Mouse (Mus musculus) gastrocnemius, adult 18-20 months (tissue): ENCODE results near the gene Uvrag. TPM values are rescaled to one million over a fixed set of nuclear protein-coding genes. Genes with fewer than 3 reads are reported as not detected.

Experiments
- DNase-seq: peaks from one replicate; pipeline ENCODE4 v3.0.0; 2021; ENCODE audit warnings: low spot score
- total RNA-seq, 2 experiments: library from RNA; stranded (reverse); gene quantifications; 2 replicates each; pipeline ENCODE4 v1.2.3; 2021

Gene Uvrag
- total RNA-seq, 2 experiments from 2014 or later, result 7.0 to 10.0 TPM

DNA sequence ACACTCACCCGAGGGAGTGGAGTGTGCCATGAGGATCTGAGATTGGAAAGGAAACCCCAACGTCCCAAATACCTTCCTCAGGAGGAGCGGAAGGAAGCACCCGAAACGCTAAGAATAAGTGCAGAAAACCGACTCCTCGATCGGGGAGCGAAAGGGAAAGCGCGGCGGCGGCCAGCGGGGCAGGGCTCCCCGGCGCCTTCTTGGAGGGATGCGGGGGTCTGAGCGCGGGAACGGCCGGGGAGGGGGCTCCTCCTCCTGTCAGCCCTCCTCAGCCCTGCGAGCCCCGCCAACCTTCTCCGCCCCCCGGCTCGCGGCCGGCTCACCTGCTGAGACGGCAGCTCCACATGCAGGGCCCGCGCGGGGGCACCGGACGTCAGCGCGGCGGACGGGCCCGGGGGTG, 430 bp downstream of the Uvrag start:
- DNase-seq, result no peak

DNA sequence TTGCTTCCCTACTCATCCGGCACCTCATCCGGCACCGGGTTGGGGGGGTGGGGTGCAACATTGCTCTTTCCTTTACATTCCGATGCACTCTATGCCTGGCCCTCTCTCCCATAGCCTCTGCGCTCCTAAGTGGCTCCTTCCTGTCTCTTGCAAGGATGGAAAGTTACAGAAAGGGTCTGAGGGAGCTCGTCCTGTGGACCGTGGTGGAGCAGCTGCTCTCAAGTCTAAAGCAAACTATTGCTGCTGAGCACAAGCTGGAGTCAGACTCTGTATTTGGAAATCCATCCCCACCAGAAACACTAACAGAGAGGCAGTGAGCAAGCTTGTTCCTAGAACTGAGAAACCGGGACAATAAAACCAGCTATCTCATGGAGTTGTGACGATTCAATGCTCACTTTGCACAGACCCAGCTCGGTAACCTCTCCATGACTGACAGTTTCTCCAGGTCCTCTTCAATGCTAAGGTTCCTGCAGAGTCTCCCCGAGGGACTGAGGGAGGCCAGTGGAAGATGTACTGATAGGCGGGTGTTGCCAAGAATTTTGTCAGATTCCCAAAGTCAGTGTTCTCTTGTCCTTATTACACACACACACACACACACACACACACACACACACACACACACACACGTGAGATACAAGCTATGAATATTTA, 975 bp downstream of the Uvrag start:
- no peak for DNase-seq

GRCm38 (mm10) chr7:99137541-99137940, 3.4 kb downstream of the Uvrag start:
- DNase-seq, result no peak

DNA sequence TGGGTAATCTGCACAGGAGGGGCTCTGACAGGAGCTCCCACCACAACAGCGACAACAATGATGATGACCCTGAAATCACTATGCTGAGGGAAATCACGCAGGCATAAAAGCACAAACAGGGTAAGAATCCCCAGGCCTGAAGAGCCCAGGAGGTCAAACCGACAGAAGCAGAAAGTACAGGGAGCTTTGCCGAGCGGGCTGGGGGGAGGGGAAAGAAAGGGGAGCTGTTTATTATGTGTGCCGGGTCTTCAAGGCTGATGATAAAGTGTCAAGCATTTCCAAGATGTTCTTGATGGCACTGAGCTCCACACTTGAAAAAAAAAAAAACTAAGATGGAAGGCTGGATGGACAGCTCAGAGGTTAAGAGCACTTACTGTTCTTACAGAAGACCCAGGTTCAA, 4.2 kb downstream of the Uvrag start:
- no peak for DNase-seq

DNA sequence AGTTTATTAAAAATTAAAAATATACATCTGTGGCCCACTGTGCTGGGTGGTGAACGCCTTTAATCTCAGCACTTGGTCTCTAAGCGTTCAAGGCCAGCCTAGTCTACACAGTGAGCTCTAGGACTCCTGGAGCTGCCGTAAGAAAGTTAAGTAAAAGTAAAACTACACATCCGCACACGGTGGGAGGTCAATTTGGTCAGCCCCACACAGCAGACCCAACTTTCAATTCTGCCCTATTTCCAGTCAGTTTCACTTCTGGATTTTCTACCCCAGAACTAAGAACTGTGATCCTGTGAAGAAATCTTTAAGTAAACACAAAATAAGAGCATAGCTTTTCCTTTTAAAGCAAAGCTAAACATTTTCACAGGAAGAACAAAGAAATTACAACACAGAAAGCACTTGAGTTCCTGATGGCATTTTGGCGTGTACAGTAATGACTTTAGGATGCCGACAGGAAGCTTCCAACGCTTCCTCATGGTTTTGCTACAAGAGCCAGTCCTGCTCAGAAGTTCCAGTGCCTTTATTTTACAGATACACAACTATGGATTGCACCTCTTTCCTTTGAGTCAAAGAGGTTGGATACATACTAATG, 7.0 kb downstream of the Uvrag start:
- DNase-seq, result no peak

- no peak for DNase-seq
Measured at GRCm38 (mm10) chr7:99132597-99132996, 8.3 kb downstream of the Uvrag start.

DNA sequence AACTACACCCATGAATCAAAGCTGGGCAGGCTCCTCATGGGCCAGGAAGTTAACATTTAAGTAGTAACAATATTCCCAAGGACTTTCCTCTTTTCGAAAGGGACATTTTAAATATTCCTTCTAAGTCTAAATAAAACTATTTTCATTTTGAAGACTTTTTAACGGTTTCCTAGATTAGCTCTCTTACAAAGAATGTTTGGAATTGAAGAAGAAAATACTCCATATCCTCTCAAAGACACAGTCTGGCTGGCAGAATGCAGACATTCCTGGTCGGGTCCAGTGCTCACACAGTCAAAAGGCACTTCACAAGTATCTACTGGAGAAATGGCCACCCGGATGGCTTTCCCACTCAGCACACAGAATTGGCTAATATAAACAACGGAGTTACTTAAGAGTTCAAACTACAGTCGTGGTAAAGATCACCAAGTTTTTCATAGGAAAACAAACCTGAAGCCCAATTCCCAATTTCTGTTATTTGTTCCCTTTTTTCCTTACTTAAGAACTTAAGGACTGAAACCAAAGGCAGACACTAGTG, 9.1 kb downstream of the Uvrag start:
- DNase-seq, result no peak

DNA sequence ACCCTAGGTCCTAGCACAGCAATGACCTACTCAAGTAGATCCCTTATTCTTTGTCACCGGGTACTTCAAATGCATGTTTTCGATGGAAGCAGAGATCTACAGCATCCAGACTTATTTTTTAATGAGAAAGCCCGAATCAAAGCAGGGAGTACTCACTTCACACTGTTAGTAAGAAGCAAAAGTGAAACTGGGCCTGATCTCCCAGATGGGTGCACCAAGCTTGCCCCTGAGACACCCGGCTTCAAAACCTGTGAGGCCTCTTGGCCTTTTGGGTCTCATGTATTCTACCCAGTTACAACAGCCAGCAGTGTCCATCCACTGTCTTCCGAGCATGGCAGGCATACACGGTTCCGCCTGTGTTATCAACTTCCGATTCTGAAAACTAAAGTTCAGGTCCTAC, 12.0 kb downstream of the Uvrag start:
- DNase-seq, result no peak

DNA sequence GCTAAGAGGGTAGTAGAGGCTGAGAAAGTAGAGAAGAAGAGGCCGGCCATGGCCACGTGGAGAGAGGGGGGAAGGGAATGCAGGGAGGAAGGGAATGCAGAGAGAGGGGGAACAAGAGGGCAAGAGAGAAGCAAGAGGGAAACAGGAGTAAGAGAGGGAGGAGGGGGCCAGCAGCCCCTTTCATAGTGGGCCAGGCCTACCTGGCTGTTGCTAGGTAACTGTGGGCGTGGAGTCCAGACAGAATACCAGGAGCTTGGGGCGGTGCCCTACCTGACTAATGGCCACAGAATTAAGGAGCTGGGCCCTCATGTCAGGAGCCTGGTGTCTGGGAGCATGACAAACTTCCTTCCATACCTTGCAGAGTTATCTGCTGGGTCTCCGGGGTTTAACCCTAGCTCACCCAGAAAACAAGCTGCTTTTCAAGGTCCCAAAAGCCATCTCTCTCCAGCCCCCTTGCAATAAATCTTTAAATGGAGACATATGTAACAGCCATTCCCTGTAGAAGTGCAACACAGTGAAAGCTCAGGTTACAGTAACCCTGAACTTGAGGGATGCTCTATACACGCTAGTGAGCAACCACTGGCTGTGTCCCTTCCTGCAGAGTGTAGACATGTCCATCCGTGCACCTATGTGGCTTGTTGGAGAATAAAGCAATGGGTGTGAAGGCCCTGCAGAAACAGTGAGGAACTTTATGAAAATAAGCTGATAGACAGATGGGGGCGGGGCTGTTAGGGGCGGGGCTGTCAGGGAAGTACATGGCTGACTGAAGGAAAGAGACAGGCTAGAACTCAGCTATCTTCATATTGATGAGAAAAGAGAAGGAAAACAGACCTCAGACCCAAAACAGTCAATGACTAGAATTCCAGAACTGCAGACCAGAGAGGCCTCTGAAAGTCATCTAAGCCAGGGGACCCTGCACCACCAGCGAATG, 12.7 kb downstream of the Uvrag start:
- DNase-seq, result no peak

DNA sequence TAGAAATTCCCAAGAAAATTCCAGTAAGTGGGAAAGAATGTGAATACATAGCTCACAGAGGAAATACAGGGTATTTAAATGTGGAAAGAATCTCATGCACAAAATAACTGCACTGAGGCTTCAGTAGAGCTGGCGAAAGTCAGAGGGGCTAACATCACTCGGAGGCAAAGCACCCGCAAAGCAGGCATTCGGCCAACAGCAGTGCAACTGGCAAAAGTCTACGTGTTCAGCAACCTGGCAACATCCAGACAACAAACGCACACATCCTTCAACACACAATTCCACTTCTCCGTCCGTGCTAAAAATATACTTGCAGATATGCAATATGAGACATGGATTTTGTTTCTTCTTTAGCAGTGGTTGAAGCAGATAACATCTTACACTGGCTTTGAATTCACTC, 14.9 kb downstream of the Uvrag start:
- DNase-seq, result no peak

GRCm38 (mm10) chr7:99122651-99123050, 18.3 kb downstream of the Uvrag start:
- DNase-seq, result no peak

GRCm38 (mm10) chr7:99120865-99121521, 19.9 kb downstream of the Uvrag start:
- no peak for DNase-seq

DNA sequence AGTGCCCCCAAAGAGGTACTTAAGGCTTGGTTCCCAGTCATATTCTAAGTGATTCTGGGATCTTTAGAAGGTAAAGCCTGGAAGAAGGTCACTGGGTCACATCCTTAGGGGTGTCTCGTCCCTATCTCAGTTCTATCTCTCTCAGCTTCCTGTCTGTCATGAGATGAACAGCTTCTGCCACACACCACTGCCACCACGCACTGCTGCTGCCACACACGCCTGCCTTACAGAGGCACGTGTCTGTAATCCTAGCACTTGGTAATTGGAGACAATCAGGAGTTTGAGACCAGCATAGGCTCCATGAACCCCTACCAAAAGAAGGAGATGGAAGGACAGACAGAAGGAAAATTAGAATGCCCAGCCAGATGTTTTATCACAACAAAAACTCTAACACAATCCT, 20.9 kb downstream of the Uvrag start:
- no peak for DNase-seq

GRCm38 (mm10) chr7:99116781-99117180, 24.2 kb downstream of the Uvrag start:
- DNase-seq, result no peak

DNA sequence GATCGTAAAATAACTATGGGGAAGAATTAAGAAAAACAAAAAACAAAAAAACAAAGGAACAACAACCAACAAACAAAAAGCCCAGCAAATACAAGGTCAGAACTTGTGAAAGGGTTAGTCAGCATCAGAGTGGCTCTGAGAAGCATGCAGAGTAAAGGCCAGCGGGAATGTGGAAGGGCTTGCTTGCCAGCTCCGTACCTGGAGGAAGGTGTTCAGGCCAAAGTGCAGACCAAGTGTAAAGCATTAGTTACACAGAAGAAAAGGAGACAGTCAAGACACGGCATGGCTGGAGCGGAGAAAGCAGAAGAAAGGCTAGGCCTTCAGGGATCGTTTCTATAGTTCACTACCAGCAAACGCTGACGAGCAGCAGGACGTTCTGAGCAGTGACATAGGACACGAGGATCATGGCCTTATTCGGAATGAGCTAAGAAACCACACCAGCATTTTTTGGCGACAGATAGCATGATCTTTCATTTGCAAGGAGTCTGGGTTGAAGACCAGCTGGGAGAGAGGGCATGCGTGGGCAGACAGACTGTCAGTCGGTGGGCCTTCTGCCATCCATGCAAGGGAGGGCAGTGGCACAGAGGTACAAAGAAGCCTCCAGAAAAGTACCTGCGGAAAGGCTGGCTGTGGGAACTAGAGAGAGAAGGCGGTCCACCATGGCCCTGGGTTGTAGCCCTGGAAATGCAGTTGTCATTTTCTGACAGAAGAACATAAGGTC, 26.8 kb downstream of the Uvrag start:
- no peak for DNase-seq

DNA sequence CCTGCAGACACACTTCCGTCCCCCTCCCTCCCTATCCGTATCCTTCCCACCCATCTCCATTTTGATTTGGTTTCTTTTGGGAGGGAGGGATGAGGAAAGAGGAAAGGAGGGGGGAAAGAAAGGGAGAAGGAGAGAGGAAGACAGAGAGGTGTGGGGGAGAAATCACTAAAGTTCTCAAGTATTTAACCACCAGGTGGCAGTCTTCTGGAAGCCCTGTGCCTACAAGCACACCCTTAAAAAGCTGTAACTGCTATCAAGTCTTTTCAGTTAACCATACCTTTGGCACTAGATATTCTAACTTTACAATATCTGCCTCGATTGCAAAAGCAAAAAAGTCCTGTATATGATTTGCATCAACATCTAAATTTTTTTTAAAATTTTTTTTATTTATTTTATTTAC, 33.4 kb downstream of the Uvrag start:
- peak; percentile 36 for DNase-seq

GRCm38 (mm10) chr7:99106714-99107270, 34.1 kb downstream of the Uvrag start:
- no peak for DNase-seq

DNA sequence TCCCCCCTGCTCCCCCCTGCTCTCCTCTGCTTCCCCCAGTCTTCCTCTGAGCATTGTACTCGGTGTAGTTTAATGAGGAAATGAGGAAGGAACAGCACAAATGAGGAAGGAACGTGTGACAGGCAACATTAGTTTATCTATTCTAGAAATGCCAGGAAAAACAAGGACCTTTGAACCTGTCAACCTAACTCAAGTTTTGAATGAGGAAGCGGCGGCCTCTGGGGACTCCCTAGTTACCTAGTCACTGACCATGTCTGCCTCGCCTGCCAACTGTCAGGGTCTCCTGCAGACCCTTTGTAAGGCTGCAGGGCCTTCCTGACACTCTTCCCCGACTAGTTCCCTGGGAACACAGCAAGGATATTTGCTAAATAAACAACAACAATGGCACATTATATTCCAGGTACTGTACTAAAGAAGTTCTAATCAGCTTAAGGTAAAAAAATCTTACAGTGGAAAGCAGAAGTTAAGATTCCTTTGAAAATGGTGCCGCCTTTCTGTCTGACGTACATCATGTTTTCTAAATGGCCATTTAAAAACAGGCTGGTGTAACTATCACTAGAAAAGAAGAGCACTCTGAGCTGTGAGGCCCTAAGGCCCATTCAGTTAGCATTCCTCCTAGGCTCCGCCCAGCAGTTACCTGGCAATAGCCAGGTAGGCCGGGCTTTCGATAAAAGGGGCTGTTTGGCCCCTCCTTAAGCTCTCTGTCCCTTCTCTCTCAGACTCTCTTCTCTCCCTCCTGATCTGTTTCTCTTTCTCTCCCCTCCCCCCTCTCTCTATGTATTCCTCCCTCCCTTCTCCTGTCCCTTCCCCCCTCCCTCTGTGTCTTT, 39.0 kb downstream of the Uvrag start:
- DNase-seq, result no peak

DNA sequence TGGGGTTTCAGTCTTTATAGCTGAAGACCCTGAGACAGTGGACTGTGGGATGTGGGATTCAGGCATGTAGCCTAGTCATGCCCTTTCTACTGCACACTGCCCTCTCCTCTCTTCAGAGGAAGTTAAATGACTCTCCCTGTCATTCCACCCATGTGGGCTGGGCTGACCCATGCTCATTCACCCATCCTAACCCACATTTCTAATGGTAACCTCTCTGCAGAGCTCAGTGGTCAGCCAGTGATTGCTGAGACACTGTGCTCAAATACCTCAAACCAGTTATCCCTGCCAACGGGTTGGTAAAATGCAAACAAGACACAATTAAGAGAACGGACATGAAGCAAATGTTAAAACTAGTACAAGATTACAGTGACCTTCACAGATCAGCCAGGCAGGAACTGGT, 39.9 kb downstream of the Uvrag start:
- no peak for DNase-seq

DNA sequence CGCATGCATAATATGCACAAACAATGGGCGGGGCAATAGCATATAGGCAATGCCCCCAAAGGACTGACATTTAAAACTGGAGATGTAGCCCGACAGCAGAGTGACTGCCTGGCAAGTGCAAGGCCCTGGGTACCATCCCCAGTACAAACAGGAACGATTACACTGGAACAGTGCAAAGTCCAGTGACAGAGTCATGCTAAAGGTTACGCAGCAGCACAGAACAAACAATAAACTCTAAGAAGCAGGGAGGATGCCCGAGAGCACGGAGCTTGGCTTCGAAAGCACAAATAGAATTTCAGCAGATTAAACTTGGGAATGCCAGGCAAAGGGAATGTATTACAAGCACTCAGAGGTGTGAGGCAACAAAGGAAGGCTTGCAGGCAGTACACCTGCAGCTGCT, 40.4 kb downstream of the Uvrag start:
- DNase-seq, result no peak
